Mouse (Mus musculus): Measurements from ENCODE around the gene Gga1.
A peak's percentile ranks its signal among the peaks of the same experiment; 100 is the strongest.

The Gga1 gene

GRCm38 (mm10) chr15:78876991-78877809 is at the start of gene Gga1:
Gene Gga1, plus strand, starts transcription at chr15:78877190.
- peak; percentile 93 for DNase-seq

GRCm38 (mm10) chr15:78828315-78828714 is 48.7 kb upstream of the Gga1 start:
- no peak for DNase-seq

GRCm38 (mm10) chr15:78829636-78830035 is 47.4 kb upstream of the Gga1 start:
- no peak for DNase-seq

GRCm38 (mm10) chr15:78830742-78831719 is 46.0 kb upstream of the Gga1 start:
- no peak for DNase-seq

GRCm38 (mm10) chr15:78831720-78832657 is 45.0 kb upstream of the Gga1 start:
- no peak for DNase-seq

- DNase-seq, result peak; percentile 62
These were observed 44.3 kb upstream of the Gga1 start for GRCm38 (mm10) chr15:78832701-78833123.

GRCm38 (mm10) chr15:78833582-78833981 is 43.4 kb upstream of the Gga1 start:
- DNase-seq, result no peak

GRCm38 (mm10) chr15:78834233-78835005 is 42.6 kb upstream of the Gga1 start:
- no peak for DNase-seq

- DNase-seq, result no peak
These were observed 41.5 kb upstream of the Gga1 start for GRCm38 (mm10) chr15:78835200-78836085.

- DNase-seq, result no peak
These were observed 40.8 kb upstream of the Gga1 start for GRCm38 (mm10) chr15:78836086-78836621.

GRCm38 (mm10) chr15:78839744-78840143 is 37.2 kb upstream of the Gga1 start:
- DNase-seq, result no peak

- DNase-seq, result no peak
These were observed 36.7 kb upstream of the Gga1 start for GRCm38 (mm10) chr15:78840241-78840640.

GRCm38 (mm10) chr15:78840751-78841150 is 36.2 kb upstream of the Gga1 start:
- DNase-seq, result no peak

- no peak for DNase-seq
These were observed 35.7 kb upstream of the Gga1 start for GRCm38 (mm10) chr15:78841161-78841790.

GRCm38 (mm10) chr15:78842371-78843163 is 34.4 kb upstream of the Gga1 start, which contains the start of gene Cdc42ep1:
Gene Cdc42ep1, plus strand, starts transcription at chr15:78842624.
- DNase-seq, result peak; percentile 43

GRCm38 (mm10) chr15:78843581-78844469 is 33.2 kb upstream of the Gga1 start:
- DNase-seq, result no peak

GRCm38 (mm10) chr15:78844791-78845190 is 32.2 kb upstream of the Gga1 start:
- no peak for DNase-seq

- DNase-seq, result no peak
These were observed 31.7 kb upstream of the Gga1 start for GRCm38 (mm10) chr15:78845321-78845720.
